ENCODE assay signal across 8 mouse cellular contexts in the genomic region with DNA sequence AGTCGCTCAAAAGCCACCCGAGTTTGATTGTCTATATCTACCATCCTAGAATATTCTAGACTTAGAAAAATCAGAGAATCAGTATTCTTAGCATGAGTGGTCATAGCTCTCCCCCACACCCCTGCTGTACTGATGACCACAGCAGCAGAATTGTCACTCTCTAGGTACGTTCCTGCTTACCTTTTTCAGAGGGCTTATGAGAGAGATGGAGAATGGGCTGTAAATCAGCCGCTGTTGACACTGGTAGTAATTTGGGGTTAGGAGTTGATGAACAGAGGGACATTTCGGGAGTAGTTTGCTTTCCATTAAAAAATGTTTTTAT. TPM values are rescaled to one million over a fixed set of nuclear protein-coding genes. Genes with fewer than 3 reads are reported as not detected.
A peak's percentile ranks its signal among the peaks of the same experiment; 100 is the strongest.
DNase-seq lines count a peak whose midpoint lies in the region; ATAC-seq and TF ChIP-seq lines count a peak whose summit lies in the region.

No protein-coding gene starts in this region.

- dilution Hi-C loops in CH12.LX (cut with MboI; ENCODE audit: extremely low pct_ligation_motif_present, extremely low pct_unique_long_range_greater_than_20kb, low sequenced_read_pairs) = no loop called here

- peaks cover 0 to 6% of the 10 kb centered on the region in 2 experiments; a peak in 1 of 4 replicates for H3K4me1 ChIP-seq in CH12.LX (ENCODE audit: control insufficient read depth in 1 of 2, insufficient read depth in 2 of 2)
- H3K4me1 ChIP-seq in hindbrain, embryonic 11.5 days (replicated peaks; ENCODE audit: control insufficient read depth, insufficient read depth, low read length) = no peaks in the 10 kb centered on the region; the same call in 1 of the 2 replicates
- peaks cover 12% of the 10 kb centered on the region for H3K4me1 ChIP-seq in liver, embryonic 16.5 days (ENCODE audit: control insufficient read depth, low read depth, low read length)

- TF ChIP-seq EP300 in CH12.LX (IDR thresholded peaks at IDR 0.05; ENCODE audit: low read length) = no peak

- WGBS in hindbrain, embryonic 11.5 days = 32% methylated on average over 5 of the region's 5 CpGs
- WGBS in liver, embryonic 16.5 days (ENCODE audit: insufficient replicate concordance) = 23% methylated on average over 5 of the region's 5 CpGs

- no peak for TF ChIP-seq POLR2A in CH12.LX (IDR thresholded peaks at IDR 0.05; ENCODE audit: low read depth, low read length)

- intact Hi-C loops in gastrocnemius, adult 2 months (cut with DNase I) = no loop called here

- H3K36me3 ChIP-seq in CH12.LX (replicated peaks in 1 of 2; ENCODE audit: control insufficient read depth in 1 of 2, insufficient read depth in 1 of 2, low read length in 1 of 2) = no peaks in the 10 kb centered on the region
- H3K36me3 ChIP-seq in hindbrain, embryonic 11.5 days (ENCODE audit: control insufficient read depth, insufficient read depth, low read length) = no peaks in the 10 kb centered on the region
- H3K36me3 ChIP-seq in liver, embryonic 16.5 days (ENCODE audit: control insufficient read depth, insufficient read depth) = no peaks in the 10 kb centered on the region

- ATAC-seq in hindbrain, embryonic 11.5 days (ENCODE audit: low FRiP score) = peak; percentile 38
- no peak for ATAC-seq in liver, embryonic 16.5 days (ENCODE audit: low read depth)

- no peak overlapping the region for H3K27ac ChIP-seq in gastrocnemius, adult 2 months
- H3K27ac ChIP-seq in CH12.LX (ENCODE audit: insufficient read depth, low read depth) = no peak overlapping the region
- no peak overlapping the region for H3K27ac ChIP-seq in hindbrain, embryonic 11.5 days (ENCODE audit: low read depth, low read length)
- H3K27ac ChIP-seq in liver, embryonic 16.5 days (ENCODE audit: low read length) = no peak overlapping the region

- H3K27me3 ChIP-seq in CH12.LX (replicated peaks) = no peaks in the 10 kb centered on the region
- H3K27me3 ChIP-seq in hindbrain, embryonic 11.5 days (ENCODE audit: control insufficient read depth, insufficient read depth, low read length) = no peaks in the 10 kb centered on the region
- H3K27me3 ChIP-seq in liver, embryonic 16.5 days (ENCODE audit: control insufficient read depth, insufficient read depth, low read depth, low read length) = no peaks in the 10 kb centered on the region

- H3K4me2 ChIP-seq in CH12.LX (ENCODE audit: insufficient read depth, low read depth, poor library complexity, severe bottlenecking) = 0 out of 2 replicates have a peak overlapping the region, but pooled peaks have one; percentile 10
- H3K4me2 ChIP-seq in hindbrain, embryonic 11.5 days (replicated peaks; ENCODE audit: low read depth, low read length) = peak overlapping the region; percentile 34
- peak overlapping the region; percentile 53 for H3K4me2 ChIP-seq in liver, embryonic 16.5 days (ENCODE audit: low read depth, low read length)

- TF ChIP-seq RAD21 in CH12.LX (IDR thresholded peaks at IDR 0.05; ENCODE audit: low read depth, low read length) = no peak

- H3K9ac ChIP-seq in CH12.LX (ENCODE audit: insufficient read depth, low read depth) = no peak overlapping the region
- peak overlapping the region; percentile 12; the same call in 1 of the 2 replicates for H3K9ac ChIP-seq in hindbrain, embryonic 11.5 days (ENCODE audit: low read depth, low read length)
- H3K9ac ChIP-seq in liver, embryonic 16.5 days (ENCODE audit: low read depth, low read length) = no peak overlapping the region; the same call in 1 of the 2 replicates

- in situ Hi-C loops in CH12.LX (cut with MboI; ENCODE audit: low pct_ligation_motif_present, low pct_unique_long_range_greater_than_20kb, low sequenced_read_pairs) = no loop called here

- H3K9me3 ChIP-seq in CH12.LX (replicated peaks; ENCODE audit: low read length) = no peaks in the 10 kb centered on the region
- H3K9me3 ChIP-seq in hindbrain, embryonic 11.5 days (ENCODE audit: control insufficient read depth, low read length) = no peaks in the 10 kb centered on the region
- H3K9me3 ChIP-seq in liver, embryonic 16.5 days (replicated peaks; ENCODE audit: control insufficient read depth, low read length) = no peaks in the 10 kb centered on the region

- peak overlapping the region; percentile 58 for H3K4me3 ChIP-seq in gastrocnemius, adult 2 months
- H3K4me3 ChIP-seq in CH12.LX (replicated peaks in 1 of 3; ENCODE audit: low read depth in 2 of 3, low read length in 2 of 3, poor library complexity in 1 of 3) = peak overlapping the region in 2 of 3 experiments; percentile 1 to 2
- H3K4me3 ChIP-seq in hindbrain, embryonic 11.5 days (ENCODE audit: low read depth, low read length) = no peak overlapping the region
- H3K4me3 ChIP-seq in liver, embryonic 16.5 days (ENCODE audit: low read depth, low read length) = peak overlapping the region; percentile 29; the same call in 1 of the 2 replicates

- H3K79me2 ChIP-seq in CH12.LX (replicated peaks; ENCODE audit: control insufficient read depth, extremely low read depth, insufficient read depth, poor library complexity, severe bottlenecking) = no peaks in the 10 kb centered on the region

- no peak for TF ChIP-seq CTCF in gastrocnemius, adult 2 months (IDR thresholded peaks at IDR 0.05)
- no peak for TF ChIP-seq CTCF in CH12.LX (conservative IDR thresholded peaks at IDR 0.05 in 1 of 2, IDR thresholded peaks at IDR 0.05 in 1 of 2; ENCODE audit: low read depth in 2 of 2, low read length in 2 of 2)

- DNase-seq in gastrocnemius, adult 2 months = no peak
- no peak for DNase-seq in gastrocnemius, adult 18-20 months (ENCODE audit: low spot score)
- no peak for DNase-seq in CH12.LX (ENCODE audit: extremely low read depth)
- DNase-seq in hindbrain, embryonic 11.5 days (ENCODE audit: low spot score) = no peak
- DNase-seq in retina, postnatal 1 day = no peak
- no peak for DNase-seq in layer of hippocampus, adult 9-11 months
- DNase-seq in adrenal gland, postnatal 25 days = no peak

TF ChIP-seq in CH12.LX, 34 proteins besides CTCF, POLR2A, EP300 and RAD21:
- no peak for TF ChIP-seq E2F4 (IDR thresholded peaks at IDR 0.05; ENCODE audit: insufficient replicate concordance, low read depth, low read length)
- TF ChIP-seq JUN (IDR thresholded peaks at IDR 0.05; ENCODE audit: insufficient read depth, low read depth, low read length) = no peak
- TF ChIP-seq CHD2 (IDR thresholded peaks at IDR 0.05; ENCODE audit: low read length) = no peak
- TF ChIP-seq ETS1 (conservative IDR thresholded peaks at IDR 0.05; ENCODE audit: low read depth, low read length) = no peak
- no peak for TF ChIP-seq MAZ (IDR thresholded peaks at IDR 0.05; ENCODE audit: low read depth, low read length)
- no peak for TF ChIP-seq MYC (IDR thresholded peaks at IDR 0.05; ENCODE audit: low read depth, low read length)
- no peak for TF ChIP-seq MAFK (IDR thresholded peaks at IDR 0.05; ENCODE audit: insufficient replicate concordance, low read length)
- no peak for TF ChIP-seq RCOR1 (conservative IDR thresholded peaks at IDR 0.05; ENCODE audit: low read depth, low read length)
- TF ChIP-seq ZNF384 (IDR thresholded peaks at IDR 0.05; ENCODE audit: low read depth, low read length) = no peak
- TF ChIP-seq ZMIZ1 (IDR thresholded peaks at IDR 0.05; ENCODE audit: low read depth, low read length) = no peak
- TF ChIP-seq CHD1 (IDR thresholded peaks at IDR 0.05; ENCODE audit: low read depth, low read length) = no peak
- TF ChIP-seq ZKSCAN1 (IDR thresholded peaks at IDR 0.05; ENCODE audit: borderline replicate concordance, low read depth, low read length) = no peak
- no peak for TF ChIP-seq KAT2A (IDR thresholded peaks at IDR 0.05; ENCODE audit: insufficient replicate concordance, low read length)
- TF ChIP-seq PAX5 (IDR thresholded peaks at IDR 0.05; ENCODE audit: low read length) = no peak
- no peak for TF ChIP-seq MXI1 (IDR thresholded peaks at IDR 0.05; ENCODE audit: low read depth, low read length)
- TF ChIP-seq JUND (conservative IDR thresholded peaks at IDR 0.05; ENCODE audit: low read depth, low read length) = no peak

RNA-seq across cellular contexts. Expression of gene Scamp1, which starts 21.3 kb away (rescaled TPM):
- 10 to 100 TPM; 16.6 to 20.3 TPM for total RNA-seq in gastrocnemius, adult 2 months (2021)
- 10 to 100 TPM; 19.6 to 22.6 TPM for total RNA-seq in gastrocnemius, adult 18-20 months (2021)
- total RNA-seq in CH12.LX (2012; rRNA removed) (not detected in 2 replicates), CH12.LX (2014; rRNA removed) (0.11 TPM in 1 of 2 replicates, not detected in the other)
- 0.11 TPM in 1 of 2 replicates, not detected in the other for polyA plus RNA-seq in CH12.LX (2012; ENCODE audit: insufficient read length, low read depth)
- polyA plus RNA-seq in hindbrain, embryonic 11.5 days (2014; fragmentation: Nextera tagmentation; extraction: Ambion mirVana) = 45.1 and 49.6 TPM in 2 replicates
- 9.3 and 9.5 TPM in 2 replicates for polyA plus RNA-seq in liver, embryonic 16.5 days (2015; fragmentation: Nextera tagmentation; extraction: Ambion mirVana)
- total RNA-seq in adrenal gland, postnatal 25 days (2021) = 47.7 and 58.7 TPM in 2 replicates

RNA-seq across cellular contexts. Expression of gene Ap3b1, which starts 51.8 kb away (rescaled TPM):
- 10 to 100 TPM; 22.5 to 23.6 TPM for total RNA-seq in gastrocnemius, adult 2 months (2021)
- 10 to 100 TPM; 21.9 to 24.5 TPM for total RNA-seq in gastrocnemius, adult 18-20 months (2021)
- total RNA-seq in CH12.LX (2012; rRNA removed) (53.2 and 60.7 TPM in 2 replicates), CH12.LX (2014; rRNA removed) (40.8 and 46.0 TPM in 2 replicates)
- polyA plus RNA-seq in CH12.LX (2012; ENCODE audit: insufficient read length, low read depth) = 100 and 113 TPM in 2 replicates
- 38.9 and 40.9 TPM in 2 replicates for polyA plus RNA-seq in hindbrain, embryonic 11.5 days (2014; fragmentation: Nextera tagmentation; extraction: Ambion mirVana)
- 15.6 and 15.7 TPM in 2 replicates for polyA plus RNA-seq in liver, embryonic 16.5 days (2015; fragmentation: Nextera tagmentation; extraction: Ambion mirVana)
- total RNA-seq in adrenal gland, postnatal 25 days (2021) = 45.0 and 54.1 TPM in 2 replicates

Comparison
In these comparisons a context has a peak if more than half of its experiments do, and no peak if none do; other contexts are left out.
1. RNA of gene Scamp1, which starts 21.3 kb away (total RNA-seq): 47.7 to 58.7 TPM in adrenal gland, postnatal 25 days, 19.6 to 22.6 TPM in gastrocnemius, adult 18-20 months and 16.6 to 20.3 TPM in gastrocnemius, adult 2 months; 0.11 TPM in CH12.LX; every median in the first group is over 10 times any median in the second.
2. Peak in every context shown above with its lines, with median percentiles within 50 percentile points of each other: H3K4me2 ChIP-seq.